Mouse (Mus musculus) hindbrain, embryonic 12.5 days (tissue): ENCODE data around the gene Ndufb4. TPM values are rescaled to one million over a fixed set of nuclear protein-coding genes. Genes with fewer than 3 reads are reported as not detected.
"Not testable (repeated sequence)": the region's sequence is repeated elsewhere in the genome, so short reads cannot be mapped to it uniquely, and the experiment has no call there.

Experiments
- ATAC-seq: fragments of 200-750 bp; cut with Nextera tagmentation; 2 replicates; pipeline ENCODE4 v1.8.0; 2017; ENCODE audit warnings: moderate TSS enrichment; ENCODE audit not compliant: low FRiP score
- H3K27ac ChIP-seq: fragments of 300-500 bp; sonication (generic); 2 replicates; pipeline ENCODE4 v1.5.1; 2016; ENCODE audit warnings: mild to moderate bottlenecking
- H3K27me3 ChIP-seq: fragments of 300-500 bp; sonication (generic); 2 replicates; pipeline ENCODE4 v1.6.1; 2016; ENCODE audit warnings: mild to moderate bottlenecking
- H3K36me3 ChIP-seq: fragments of 300-500 bp; sonication (generic); 2 replicates; pipeline ENCODE4 v1.6.1; 2016; ENCODE audit warnings: mild to moderate bottlenecking
- H3K4me1 ChIP-seq: fragments of 300-500 bp; sonication (generic); 2 replicates; pipeline ENCODE4 v1.6.1; 2016
- H3K4me2 ChIP-seq: fragments of 300-500 bp; sonication (generic); replicated peaks from 2 replicates; pipeline ENCODE4 v1.6.1; 2016; ENCODE audit warnings: mild to moderate bottlenecking
- H3K4me3 ChIP-seq: fragments of 300-500 bp; sonication (generic); 2 replicates; pipeline ENCODE4 v1.5.1; 2016; ENCODE audit warnings: mild to moderate bottlenecking
- H3K9ac ChIP-seq: fragments of 300-500 bp; sonication (generic); 2 replicates; pipeline ENCODE4 v1.6.1; 2016; ENCODE audit warnings: mild to moderate bottlenecking, moderate library complexity
- H3K9me3 ChIP-seq: fragments of 300-500 bp; sonication (generic); replicated peaks from 2 replicates; pipeline ENCODE4 v1.6.1; 2016; ENCODE audit warnings: mild to moderate bottlenecking
- WGBS: fragments of 180-500 bp; shearing (Covaris S2); methylation state at CpG from one replicate; pipeline ENCODE4 v1.1.7; 2016; 5-methylcytosine and 5-hydroxymethylcytosine counted together
- polyA plus RNA-seq: library from polyadenylated mRNA; unstranded; fragments of >200 nt; fragmentation: Nextera tagmentation; extraction: Ambion mirVana; gene quantifications from 2 replicates; pipeline ENCODE4 v1.2.1, GENCODE M21; 2016

Ndufb4 gene
- polyA plus RNA-seq, 1 experiment from 2014 or later, result 61.0 TPM

- WGBS, result 92% methylated on average over 16 of the region's 16 CpGs
- ATAC-seq, result no peak
- H3K36me3 ChIP-seq, result peaks cover 49% of the 10 kb centered on the region
- H3K4me1 ChIP-seq, result 0 out of 2 replicates have a peak, but pooled peaks cover under 1% of the 10 kb centered on the region
- no peaks in the 10 kb centered on the region for H3K27me3 ChIP-seq
- no peak overlapping the region for H3K4me3 ChIP-seq
- no peak overlapping the region for H3K27ac ChIP-seq
- H3K9ac ChIP-seq, result no peak overlapping the region
- no peaks in the 10 kb centered on the region for H3K9me3 ChIP-seq
- H3K4me2 ChIP-seq, result no peak overlapping the region
These were observed 7.2 kb downstream of the Ndufb4 start for GRCm38 (mm10) chr16:37647067-37647466.

DNA sequence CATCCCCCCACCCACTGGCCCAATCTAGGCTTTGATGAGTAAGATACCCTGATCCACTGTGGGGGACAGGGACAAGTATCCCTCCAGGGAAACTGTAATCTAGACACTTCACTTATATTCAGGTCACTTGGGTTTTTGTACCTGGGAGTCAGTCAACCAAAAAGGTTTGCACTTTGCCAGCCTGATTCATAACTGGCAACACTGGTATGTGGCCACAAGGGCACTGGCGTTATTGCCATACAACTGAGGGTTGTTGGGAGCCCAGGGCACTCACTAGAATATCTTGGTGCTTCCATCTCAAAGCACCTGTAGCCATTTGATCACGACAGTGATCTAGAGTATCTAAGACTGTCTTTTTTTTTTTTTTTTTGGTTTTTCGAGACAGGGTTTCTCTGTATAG lies 8.5 kb downstream of the Ndufb4 start:
- Histone ChIP-seq H3K4me1 (no peaks in the 10 kb centered on the region), H3K9ac (no peak overlapping the region), H3K36me3 (peaks cover 45% of the 10 kb centered on the region), H3K27ac (no peak overlapping the region), H3K4me2 (no peak overlapping the region), H3K27me3 (no peaks in the 10 kb centered on the region), H3K4me3 (no peak overlapping the region), H3K9me3 (no peaks in the 10 kb centered on the region)
- ATAC-seq, result no peak
- WGBS, result 91% methylated on average over 3 of the region's 3 CpGs

DNA sequence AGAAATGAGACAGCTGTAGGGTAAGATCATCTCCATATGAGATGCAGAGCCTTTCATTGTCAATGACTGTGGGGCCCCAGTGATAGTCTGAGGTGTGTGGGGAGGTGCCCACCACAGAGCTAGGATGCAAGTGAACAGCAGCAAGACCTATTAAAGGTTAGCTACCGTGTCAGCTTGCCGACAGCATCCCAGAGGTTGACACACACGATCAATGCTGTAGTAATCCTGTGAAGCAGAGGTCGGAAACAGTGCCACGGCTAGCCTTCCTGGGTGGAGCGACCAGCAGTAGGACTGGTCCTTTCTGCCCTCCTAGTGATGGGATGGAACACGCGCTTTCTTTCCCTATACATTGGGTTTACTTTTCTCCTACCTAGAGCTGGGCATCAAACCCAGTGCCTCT lies 9.0 kb downstream of the Ndufb4 start:
- Histone ChIP-seq H3K4me1 (no peaks in the 10 kb centered on the region), H3K9me3 (no peaks in the 10 kb centered on the region), H3K27ac (no peak overlapping the region), H3K36me3 (peaks cover 45% of the 10 kb centered on the region), H3K4me2 (no peak overlapping the region), H3K9ac (no peak overlapping the region), H3K4me3 (no peak overlapping the region), H3K27me3 (no peaks in the 10 kb centered on the region)
- 91% methylated on average over 8 of the region's 8 CpGs for WGBS
- ATAC-seq, result no peak

DNA sequence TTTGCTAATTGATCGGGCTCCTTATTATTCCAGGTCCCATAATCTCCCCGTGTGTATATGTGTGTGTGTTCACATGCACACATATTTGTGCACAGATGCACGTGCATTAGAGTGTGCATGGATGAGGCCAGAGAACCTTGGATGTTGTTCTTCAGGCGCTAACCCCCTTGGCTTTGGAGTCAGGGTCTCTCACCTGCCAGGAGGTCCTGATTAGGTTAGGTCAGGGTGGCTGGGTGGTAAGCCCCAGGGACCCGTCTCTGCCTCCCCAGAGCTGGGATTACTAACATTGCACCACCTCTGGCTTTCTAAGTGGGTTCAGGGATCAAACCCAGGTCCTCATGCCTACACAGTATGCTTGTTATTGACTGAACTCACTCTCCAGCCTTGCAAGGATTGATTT lies 9.8 kb downstream of the Ndufb4 start:
- Histone ChIP-seq H3K27me3 (no peaks in the 10 kb centered on the region), H3K27ac (no peak overlapping the region), H3K9me3 (no peaks in the 10 kb centered on the region), H3K4me2 (no peak overlapping the region), H3K36me3 (peaks cover 45% of the 10 kb centered on the region), H3K4me1 (no peaks in the 10 kb centered on the region), H3K4me3 (no peak overlapping the region), H3K9ac (no peak overlapping the region)
- WGBS, result 89% methylated on average over 5 of the region's 5 CpGs
- no peak for ATAC-seq

- not testable (repeated sequence) for ATAC-seq, H3K4me2 ChIP-seq, H3K4me1 ChIP-seq, H3K27ac ChIP-seq, H3K4me3 ChIP-seq, H3K9me3 ChIP-seq, H3K9ac ChIP-seq, H3K27me3 ChIP-seq
- peaks cover 17% of the 10 kb centered on the region for H3K36me3 ChIP-seq
These were observed 13.7 kb downstream of the Ndufb4 start for GRCm38 (mm10) chr16:37640522-37640921.

DNA sequence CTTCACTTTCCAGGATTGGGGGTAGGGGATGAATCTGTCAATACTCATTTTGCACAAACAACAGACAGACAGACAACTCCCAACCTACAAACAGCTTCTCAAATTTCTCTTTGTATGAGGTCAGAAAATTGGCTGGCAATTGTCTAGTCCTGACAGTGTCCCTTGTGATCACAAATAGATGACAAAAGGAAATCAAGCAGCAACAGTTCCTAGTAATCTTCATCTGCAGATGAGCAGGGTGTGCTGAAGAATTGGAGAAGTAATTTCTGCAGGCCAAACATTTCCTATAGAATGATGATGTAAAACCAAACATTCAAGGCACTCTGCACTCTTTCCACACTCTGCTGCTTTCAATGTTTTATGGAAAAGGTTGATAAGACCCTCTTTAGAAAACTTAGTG lies 16.5 kb downstream of the Ndufb4 start:
- no peaks in the 10 kb centered on the region for H3K36me3 ChIP-seq
- ATAC-seq, result no peak
- H3K9me3 ChIP-seq, result no peaks in the 10 kb centered on the region
- H3K27me3 ChIP-seq, result no peaks in the 10 kb centered on the region
- H3K4me1 ChIP-seq, result no peaks in the 10 kb centered on the region
- no peak overlapping the region for H3K4me3 ChIP-seq
- no peak overlapping the region for H3K27ac ChIP-seq
- no peak overlapping the region for H3K9ac ChIP-seq
- H3K4me2 ChIP-seq, result no peak overlapping the region

DNA sequence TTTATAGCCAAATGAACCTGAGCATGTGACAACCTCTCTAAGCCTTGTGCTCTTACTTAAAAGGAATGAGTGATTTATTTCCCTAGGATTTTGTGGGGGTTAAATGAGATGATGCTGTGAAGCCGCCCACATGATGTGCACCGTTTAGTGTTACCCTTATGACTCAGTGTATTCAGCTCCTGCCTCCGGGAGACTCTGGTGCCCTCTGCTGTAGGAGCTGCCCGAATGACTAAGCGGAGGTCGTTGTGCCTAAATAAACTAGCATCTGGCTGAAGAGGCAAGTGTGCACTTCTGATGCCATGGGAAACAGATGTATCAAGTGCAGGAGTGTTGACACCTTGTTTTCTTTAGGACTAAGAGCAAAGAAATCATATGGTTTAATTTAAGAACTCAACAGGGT lies 18.1 kb downstream of the Ndufb4 start:
- no peaks in the 10 kb centered on the region for H3K36me3 ChIP-seq
- no peak overlapping the region for H3K9ac ChIP-seq
- H3K4me1 ChIP-seq, result no peaks in the 10 kb centered on the region
- H3K9me3 ChIP-seq, result no peaks in the 10 kb centered on the region
- no peak overlapping the region for H3K4me3 ChIP-seq
- H3K27me3 ChIP-seq, result no peaks in the 10 kb centered on the region
- H3K27ac ChIP-seq, result no peak overlapping the region
- WGBS, result 61% methylated on average over 6 of the region's 6 CpGs
- no peak for ATAC-seq
- H3K4me2 ChIP-seq, result no peak overlapping the region

- no peak overlapping the region for H3K4me3 ChIP-seq
- H3K4me2 ChIP-seq, result no peak overlapping the region
- H3K27me3 ChIP-seq, result no peaks in the 10 kb centered on the region
- H3K9me3 ChIP-seq, result no peaks in the 10 kb centered on the region
- no peak for ATAC-seq
- no peaks in the 10 kb centered on the region for H3K4me1 ChIP-seq
- H3K36me3 ChIP-seq, result no peaks in the 10 kb centered on the region
- WGBS, result 87% methylated on average over 1 of the region's 1 CpGs
- no peak overlapping the region for H3K9ac ChIP-seq
- no peak overlapping the region for H3K27ac ChIP-seq
These were observed 19.2 kb downstream of the Ndufb4 start for GRCm38 (mm10) chr16:37635095-37635494.

GRCm38 (mm10) chr16:37634578-37634977 lies 19.7 kb downstream of the Ndufb4 start:
- H3K4me1 ChIP-seq, result no peaks in the 10 kb centered on the region
- H3K4me3 ChIP-seq, result no peak overlapping the region
- H3K36me3 ChIP-seq, result no peaks in the 10 kb centered on the region
- ATAC-seq, result no peak
- no peak overlapping the region for H3K9ac ChIP-seq
- H3K27ac ChIP-seq, result no peak overlapping the region
- no peaks in the 10 kb centered on the region for H3K27me3 ChIP-seq
- 75% methylated on average over 9 of the region's 9 CpGs for WGBS
- H3K4me2 ChIP-seq, result no peak overlapping the region
- no peaks in the 10 kb centered on the region for H3K9me3 ChIP-seq

- 83% methylated on average over 7 of the region's 7 CpGs for WGBS
- H3K9ac ChIP-seq, result no peak overlapping the region
- no peak overlapping the region for H3K4me2 ChIP-seq
- no peaks in the 10 kb centered on the region for H3K4me1 ChIP-seq
- H3K36me3 ChIP-seq, result no peaks in the 10 kb centered on the region
- no peak overlapping the region for H3K4me3 ChIP-seq
- H3K27me3 ChIP-seq, result no peaks in the 10 kb centered on the region
- no peaks in the 10 kb centered on the region for H3K9me3 ChIP-seq
- no peak for ATAC-seq
- H3K27ac ChIP-seq, result no peak overlapping the region
These were observed 25.2 kb downstream of the Ndufb4 start for GRCm38 (mm10) chr16:37629011-37629410.

DNA sequence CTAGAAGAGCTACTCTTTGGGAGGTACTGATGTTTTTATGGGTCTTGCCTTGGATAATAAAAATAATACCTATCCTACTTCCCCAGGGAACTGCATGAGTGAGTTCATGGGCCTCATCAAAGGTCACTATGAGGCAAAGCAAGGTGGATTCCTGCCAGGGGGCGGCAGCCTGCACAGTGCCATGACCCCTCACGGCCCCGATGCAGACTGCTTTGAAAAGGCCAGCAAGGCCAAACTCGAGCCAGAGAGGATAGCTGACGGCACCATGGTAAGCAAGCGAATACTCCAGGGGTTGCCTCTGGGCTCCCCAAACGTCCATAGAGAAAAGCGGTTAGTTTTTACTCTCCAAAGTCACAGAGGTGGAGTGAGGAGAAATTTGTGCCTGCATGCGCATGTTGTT lies 25.9 kb downstream of the Ndufb4 start:
- Histone ChIP-seq H3K27me3 (no peaks in the 10 kb centered on the region), H3K4me2 (no peak overlapping the region), H3K4me3 (no peak overlapping the region), H3K27ac (no peak overlapping the region), H3K9me3 (no peaks in the 10 kb centered on the region), H3K36me3 (no peaks in the 10 kb centered on the region), H3K4me1 (no peaks in the 10 kb centered on the region), H3K9ac (no peak overlapping the region)
- ATAC-seq, result no peak
- WGBS, result 70% methylated on average over 9 of the region's 9 CpGs

DNA sequence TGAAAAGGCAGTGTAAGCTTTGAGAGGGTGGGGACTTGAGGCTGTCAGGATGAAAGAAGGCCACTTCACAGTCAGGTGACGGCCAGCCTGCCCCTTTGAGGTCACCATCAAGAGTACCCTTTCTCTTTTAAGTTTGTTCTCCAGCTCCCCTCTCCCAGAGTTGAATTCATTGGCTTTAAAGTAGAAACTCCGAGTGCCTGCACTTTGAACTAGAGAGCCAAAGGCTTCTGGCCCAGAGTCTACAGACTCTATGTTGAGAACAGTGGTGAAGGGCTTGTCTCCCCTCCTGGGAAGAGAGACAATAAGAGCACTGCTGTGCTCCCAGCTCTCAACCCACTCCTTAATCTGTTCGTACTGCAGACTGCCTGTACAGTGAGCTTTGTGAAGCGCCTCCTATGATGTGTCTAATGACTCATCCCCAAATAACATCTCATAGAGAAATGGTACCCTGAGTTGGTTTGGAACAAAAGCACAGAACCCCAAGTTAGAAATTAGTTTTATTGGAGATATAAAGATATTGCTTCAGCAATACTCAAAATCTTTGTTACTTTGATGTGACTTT lies 27.8 kb downstream of the Ndufb4 start:
- ATAC-seq, result no peak
- H3K27ac ChIP-seq, result no peak overlapping the region
- H3K4me3 ChIP-seq, result no peak overlapping the region
- H3K9ac ChIP-seq, result no peak overlapping the region
- no peaks in the 10 kb centered on the region for H3K4me1 ChIP-seq
- no peaks in the 10 kb centered on the region for H3K9me3 ChIP-seq
- H3K27me3 ChIP-seq, result no peaks in the 10 kb centered on the region
- no peaks in the 10 kb centered on the region for H3K36me3 ChIP-seq
- WGBS, result 61% methylated on average over 4 of the region's 4 CpGs
- H3K4me2 ChIP-seq, result no peak overlapping the region

DNA sequence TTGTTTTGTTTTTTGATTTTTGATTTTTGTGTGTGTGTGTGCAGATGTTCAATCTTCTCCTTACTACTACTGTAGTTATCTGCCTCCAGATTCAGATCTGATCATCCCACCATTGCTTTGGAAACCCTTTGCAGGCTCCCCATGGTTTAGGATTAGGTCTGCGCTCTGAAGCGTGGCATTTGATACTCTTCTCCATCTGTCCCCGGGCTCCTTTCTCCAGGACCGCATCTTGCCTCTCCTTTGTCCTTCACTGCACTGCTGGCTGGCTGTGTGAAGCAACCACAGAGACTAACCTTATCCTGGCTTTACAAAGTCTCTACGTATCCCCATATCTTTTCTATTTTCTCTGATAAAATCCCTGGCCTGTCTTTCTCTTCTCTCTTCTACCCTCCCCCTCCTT lies 31.3 kb downstream of the Ndufb4 start:
- H3K36me3 ChIP-seq, result no peaks in the 10 kb centered on the region

More for the DNA sequence above, 31.3 kb downstream of the Ndufb4 start:
- 54% methylated on average over 5 of the region's 5 CpGs for WGBS
- Histone ChIP-seq H3K27ac (peak overlapping the region; percentile 12; the same call in 1 of the 2 replicates), H3K27me3 (no peaks in the 10 kb centered on the region), H3K9ac (no peak overlapping the region), H3K4me1 (no peaks in the 10 kb centered on the region), H3K4me3 (no peak overlapping the region), H3K4me2 (no peak overlapping the region), H3K9me3 (no peaks in the 10 kb centered on the region)
- no peak for ATAC-seq
